ENCODE assay signal across 27 mouse cellular contexts in genomic region chr12:71616121-71616520, GRCm38 (mm10).
DNase-seq lines count a peak whose midpoint lies in the region; ATAC-seq and TF ChIP-seq lines count a peak whose summit lies in the region.
"Had no signal": no experiment of that assay in that cellular context is flagged by ENCODE, and none has a peak within 500 bp of the region (broad histone marks: within the 10 kb centered on the region; RNA-seq: fewer than 3 reads in every experiment).

No protein-coding gene starts in this region.

- H3K9me3 ChIP-seq in heart, embryonic 16.5 days (replicated peaks; ENCODE audit: control insufficient read depth, low read length), result no peaks in the 10 kb centered on the region
- H3K9me3 ChIP-seq: heart, embryonic 12.5 days; kidney, embryonic 15.5 days; limb, embryonic 13.5 days; liver, embryonic 13.5 days; lung, embryonic 15.5 days; midbrain, embryonic 12.5 days; neural tube, embryonic 13.5 days had no signal

- peak; percentile 60 for ATAC-seq in heart, embryonic 16.5 days (replicated peaks; ENCODE audit: extremely low read depth, insufficient read depth, low FRiP score)
- ATAC-seq in Patski, result peak; percentile 39
- ATAC-seq: hindbrain, embryonic 16.5 days had no signal

- peaks cover 7% of the 10 kb centered on the region; the same call in 1 of the 2 replicates for H3K4me1 ChIP-seq in heart, embryonic 16.5 days (ENCODE audit: control insufficient read depth, insufficient read depth, low read length)
- H3K4me1 ChIP-seq: liver, embryonic 13.5 days had no signal

- CTCF ChIA-PET in Patski (lab: Charles Lee), result interaction anchor here (2.9 kb wide), 1 partner anchor 10 kb away, joined by 10 read pairs; no protein-coding TSS in a partner anchor

- DNase-seq in heart, adult 18-20 months, result no peak
- peak; percentile 12 to 21 for DNase-seq in lung, adult 18-20 months
- DNase-seq in lung, postnatal 25 days (ENCODE audit: low spot score), result no peak
- no peak for DNase-seq in Patski (ENCODE audit: low read depth, low spot score)
- peak; percentile 61 for DNase-seq in lung, postnatal 36 days
- no peak for DNase-seq in kidney, postnatal 14 days
- DNase-seq: adrenal gland, postnatal 25 days; B cell, adult 2 months; cerebellum, adult 18-20 months; cerebellum, postnatal 14 days; kidney, adult 18-20 months; kidney, postnatal 36 days; liver, embryonic 13.5 days; right cerebral cortex, postnatal 4 days; thymus, adult 2 months; thymus, postnatal 36 days had no signal

- no peak overlapping the region for H3K9ac ChIP-seq in heart, embryonic 16.5 days (ENCODE audit: low read length)
- H3K9ac ChIP-seq: heart, embryonic 12.5 days; kidney, embryonic 15.5 days; limb, embryonic 13.5 days; liver, embryonic 13.5 days; lung, embryonic 15.5 days; midbrain, embryonic 12.5 days; neural tube, embryonic 13.5 days had no signal

- H3K4me3 ChIP-seq in heart, embryonic 16.5 days (ENCODE audit: low read length), result no peak overlapping the region
- H3K4me3 ChIP-seq: erythroblast, embryonic 14.5 days; heart, embryonic 12.5 days; kidney, embryonic 15.5 days; layer of hippocampus, adult 2 months; limb, embryonic 13.5 days; liver, embryonic 13.5 days; lung, embryonic 15.5 days; midbrain, embryonic 12.5 days; neural tube, embryonic 13.5 days had no signal

- no peaks in the 10 kb centered on the region for H3K27me3 ChIP-seq in heart, embryonic 16.5 days (ENCODE audit: control insufficient read depth, insufficient read depth, low read length)
- no peaks in the 10 kb centered on the region for H3K27me3 ChIP-seq in Patski
- H3K27me3 ChIP-seq: heart, embryonic 12.5 days; kidney, embryonic 15.5 days; limb, embryonic 13.5 days; liver, embryonic 13.5 days; lung, embryonic 15.5 days; midbrain, embryonic 12.5 days; neural tube, embryonic 13.5 days had no signal

- 52% methylated on average over 4 of the region's 4 CpGs for WGBS in heart, embryonic 16.5 days

- H3K36me3 ChIP-seq in heart, embryonic 16.5 days (ENCODE audit: control insufficient read depth, insufficient read depth), result no peaks in the 10 kb centered on the region
- H3K36me3 ChIP-seq: heart, embryonic 12.5 days; kidney, embryonic 15.5 days; limb, embryonic 13.5 days; liver, embryonic 13.5 days; lung, embryonic 15.5 days; midbrain, embryonic 12.5 days; neural tube, embryonic 13.5 days had no signal

- POLR2A ChIA-PET in Patski (lab: Charles Lee), result no interaction called here

- TF ChIP-seq CTCF in Patski (IDR thresholded peaks at IDR 0.05), result no peak

- in situ Hi-C loops in Patski (cut with MboI; ENCODE audit: low pct_unique_long_range_greater_than_20kb), result no loop called here

- no peak overlapping the region for H3K4me2 ChIP-seq in heart, embryonic 16.5 days (ENCODE audit: low read depth, low read length)
- H3K4me2 ChIP-seq: heart, embryonic 12.5 days; kidney, embryonic 15.5 days; limb, embryonic 13.5 days; liver, embryonic 13.5 days; lung, embryonic 15.5 days; midbrain, embryonic 12.5 days; neural tube, embryonic 13.5 days had no signal

- peak overlapping the region; percentile 46; the same call in 1 of the 2 replicates for H3K27ac ChIP-seq in heart, embryonic 16.5 days (ENCODE audit: low read length)
- H3K27ac ChIP-seq: kidney, embryonic 15.5 days; layer of hippocampus, adult 2 months; limb, embryonic 13.5 days; liver, embryonic 13.5 days; lung, embryonic 15.5 days; midbrain, embryonic 12.5 days; neural tube, embryonic 13.5 days; stomach, postnatal 0 days had no signal

Comparison
In these comparisons a context has a peak if more than half of its experiments do, and no peak if none do; other contexts are left out.
1. DNase-seq: peak in lung, adult 18-20 months (2 of 2) and lung, postnatal 36 days (single experiment); none in heart, adult 18-20 months (0 of 2), lung, postnatal 25 days (single experiment), Patski (single experiment) and kidney, postnatal 14 days (single experiment).